ENCODE assay signal across 7 mouse cellular contexts in the genomic region with DNA sequence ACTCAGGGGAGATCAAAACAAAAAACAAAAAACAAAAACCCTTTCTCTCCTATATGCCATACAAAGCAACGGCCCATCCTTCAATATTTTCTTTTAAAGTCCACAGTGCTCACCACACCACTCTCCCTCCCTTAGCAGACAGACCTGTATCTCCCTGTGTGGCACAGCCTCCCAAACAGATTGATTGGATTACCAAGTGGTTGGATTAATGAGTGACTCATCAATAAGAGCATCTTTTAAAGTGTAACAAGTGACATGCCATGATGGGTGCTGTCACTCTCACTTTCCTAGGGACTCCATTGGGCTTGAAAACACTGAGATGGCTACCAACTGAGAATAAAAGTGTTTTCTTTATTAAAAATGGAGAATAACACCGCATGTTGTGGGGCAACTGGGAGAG.
"Had no signal": no experiment of that assay in that cellular context is flagged by ENCODE, and none has a peak within 500 bp of the region (broad histone marks: within the 10 kb centered on the region; RNA-seq: fewer than 3 reads in every experiment).

No protein-coding gene starts in this region.

- DNase-seq: lung, adult 2 months; lung, postnatal 14 days; lung, postnatal 36 days; right cerebral cortex, postnatal 14 days; thymus, adult 2 months; thymus, postnatal 25 days; thymus, postnatal 4 days had no signal
